Mouse (Mus musculus): Measurements from ENCODE around the gene Rara.

DNA sequence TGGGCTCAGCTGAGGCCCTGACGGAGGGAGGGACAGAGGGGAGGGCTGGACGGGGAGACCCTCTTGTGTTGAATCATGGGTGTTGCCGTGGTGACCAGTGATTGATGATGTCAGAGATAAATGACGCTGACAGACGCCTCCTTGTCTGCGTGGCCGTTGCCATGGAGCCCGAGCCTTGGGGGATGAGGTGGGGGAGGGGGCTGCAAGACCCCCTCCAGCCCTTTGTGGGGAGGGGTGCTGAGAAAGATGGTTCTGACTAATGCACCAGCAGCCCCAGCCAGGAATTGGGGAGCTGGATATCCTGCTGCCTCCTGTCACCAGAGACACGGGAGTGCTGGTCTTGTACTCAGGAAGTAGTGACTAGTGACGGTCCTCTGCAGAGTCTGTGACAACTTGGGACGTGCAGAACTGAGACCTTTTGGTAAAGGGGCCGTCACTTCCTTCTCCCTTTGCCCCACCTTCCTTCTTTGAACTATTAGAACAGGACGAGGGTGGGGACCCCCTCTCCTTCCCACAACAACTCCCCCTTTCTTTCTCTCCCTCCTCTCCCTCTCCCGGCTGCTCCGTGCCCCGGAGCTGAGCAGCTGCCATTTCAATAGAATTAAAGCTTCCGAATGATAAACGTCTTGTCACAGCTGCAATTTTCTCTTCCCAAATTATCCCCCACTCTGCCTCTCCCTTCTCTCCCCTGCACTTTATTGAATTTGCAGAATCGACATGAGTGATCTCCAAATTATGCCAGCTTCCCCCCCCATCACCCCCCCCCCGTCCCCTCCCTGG lies 41.3 kb downstream of the Rara start:
- no peak for TF ChIP-seq CTCF (IDR thresholded peaks at IDR 0.05; ENCODE audit: low read depth)
- no peak for TF ChIP-seq EP300 (optimal IDR thresholded peaks at IDR 0.05)

Measured in stomach, postnatal 0 days (tissue).